7 mouse cellular contexts compared by ENCODE assay signal in genomic region chr11:71821526-71821925, GRCm38 (mm10).
DNase-seq lines count a peak whose midpoint lies in the region; ATAC-seq and TF ChIP-seq lines count a peak whose summit lies in the region.
"Not testable (repeated sequence)": the region's sequence is repeated elsewhere in the genome, so short reads cannot be mapped to it uniquely, and the experiment has no call there.

No protein-coding gene starts in this region.

- H3K27ac ChIP-seq in ES-E14 (ENCODE audit: insufficient read depth, low read depth, low read length, poor library complexity, severe bottlenecking); forebrain, embryonic 13.5 days; forebrain, embryonic 16.5 days (ENCODE audit: low read length); testis, adult 2 months (ENCODE audit: control insufficient read depth, insufficient read depth, low read depth, low read length): not testable (repeated sequence)

- not testable (repeated sequence) for ATAC-seq in forebrain, embryonic 13.5 days; forebrain, embryonic 16.5 days

- peak overlapping the region; percentile 41 for H3K4me2 ChIP-seq in forebrain, embryonic 13.5 days
- H3K4me2 ChIP-seq in forebrain, embryonic 16.5 days (ENCODE audit: low read length) = not testable (repeated sequence)

- not testable (repeated sequence) for DNase-seq in ES-E14 (ENCODE audit: low read depth, low spot score)
- DNase-seq in cerebellum, postnatal 10 days = peak; percentile 58 to 67
- peak; percentile 8 for DNase-seq in gastrocnemius, postnatal 10 days

- not testable (repeated sequence) for TF ChIP-seq CTCF in E14TG2a.4 (conservative IDR thresholded peaks at IDR 0.05; ENCODE audit: low read length); testis, adult 2 months (IDR thresholded peaks at IDR 0.05; ENCODE audit: control insufficient read depth, insufficient read depth, insufficient replicate concordance, low read depth, low read length)

- not testable (repeated sequence) for H3K9ac ChIP-seq in ES-E14 (ENCODE audit: insufficient read depth, low read depth, low read length, poor library complexity, severe bottlenecking); forebrain, embryonic 13.5 days; forebrain, embryonic 16.5 days (replicated peaks; ENCODE audit: low read depth, low read length)

- not testable (repeated sequence) for H3K9me3 ChIP-seq in E14TG2a.4 (ENCODE audit: low read length); ES-E14 (ENCODE audit: control insufficient read depth, insufficient read depth, low read depth, low read length); forebrain, embryonic 13.5 days (replicated peaks); forebrain, embryonic 16.5 days (ENCODE audit: control insufficient read depth, low read length)

- H3K4me1 ChIP-seq in E14TG2a.4 (replicated peaks; ENCODE audit: low read depth, low read length) = peaks cover 12% of the 10 kb centered on the region
- H3K4me1 ChIP-seq in ES-E14 (ENCODE audit: control insufficient read depth in 2 of 2, insufficient read depth in 2 of 2, low read length in 2 of 2, poor library complexity in 1 of 2); testis, adult 2 months (ENCODE audit: control insufficient read depth, insufficient read depth, low read length): not testable (repeated sequence)
- peaks cover 18% of the 10 kb centered on the region for H3K4me1 ChIP-seq in forebrain, embryonic 13.5 days
- H3K4me1 ChIP-seq in forebrain, embryonic 16.5 days (replicated peaks; ENCODE audit: control insufficient read depth, insufficient read depth, low read length) = peaks cover 17% of the 10 kb centered on the region

- H3K4me3 ChIP-seq in E14TG2a.4 (replicated peaks; ENCODE audit: low read length) (peak overlapping the region; percentile 60), ES-E14 (ENCODE audit: insufficient read depth in 1 of 2, low read depth in 1 of 2, low read length in 2 of 2, poor library complexity in 1 of 2, severe bottlenecking in 1 of 2) (peak overlapping the region; percentile 28 to 50; a peak in 2 of 4 replicates)
- peak overlapping the region; percentile 20 for H3K4me3 ChIP-seq in forebrain, embryonic 13.5 days
- H3K4me3 ChIP-seq in forebrain, embryonic 16.5 days (replicated peaks; ENCODE audit: low read length) = peak overlapping the region; percentile 24; the same call in 1 of the 2 replicates
- H3K4me3 ChIP-seq in testis, adult 2 months (ENCODE audit: control insufficient read depth, low read depth, low read length) = peak overlapping the region; percentile 17; the same call in 1 of the 2 replicates

- WGBS in forebrain, embryonic 13.5 days = 79% methylated on average over 6 of the region's 6 CpGs
- 73% methylated on average over 6 of the region's 6 CpGs for WGBS in forebrain, embryonic 16.5 days

- not testable (repeated sequence) for H3K36me3 ChIP-seq in E14TG2a.4 (ENCODE audit: insufficient read depth, low read length); ES-E14 (ENCODE audit: control insufficient read depth, insufficient read depth, low read length, poor library complexity, severe bottlenecking); forebrain, embryonic 13.5 days (ENCODE audit: poor library complexity, severe bottlenecking); forebrain, embryonic 16.5 days (ENCODE audit: control insufficient read depth, insufficient read depth); testis, adult 2 months (ENCODE audit: control insufficient read depth, insufficient read depth, low read length)

- not testable (repeated sequence) for H3K27me3 ChIP-seq in E14TG2a.4 (ENCODE audit: insufficient read depth, low read length); forebrain, embryonic 13.5 days; forebrain, embryonic 16.5 days (replicated peaks; ENCODE audit: control insufficient read depth, insufficient read depth, low read length); testis, adult 2 months (ENCODE audit: control insufficient read depth, insufficient read depth, low read length)

- not testable (repeated sequence) for TF ChIP-seq POLR2A in testis, adult 2 months (IDR thresholded peaks at IDR 0.05; ENCODE audit: control insufficient read depth, low read depth, low read length)

- in situ Hi-C loops in ES-E14 (cut with MboI; ENCODE audit: low sequenced_read_pairs in 2 of 2, unreplicated experiment in 2 of 2) = not testable (repeated sequence)
